Mouse (Mus musculus): Measurements from ENCODE around the gene Plcxd3.

Plcxd3 gene

DNA sequence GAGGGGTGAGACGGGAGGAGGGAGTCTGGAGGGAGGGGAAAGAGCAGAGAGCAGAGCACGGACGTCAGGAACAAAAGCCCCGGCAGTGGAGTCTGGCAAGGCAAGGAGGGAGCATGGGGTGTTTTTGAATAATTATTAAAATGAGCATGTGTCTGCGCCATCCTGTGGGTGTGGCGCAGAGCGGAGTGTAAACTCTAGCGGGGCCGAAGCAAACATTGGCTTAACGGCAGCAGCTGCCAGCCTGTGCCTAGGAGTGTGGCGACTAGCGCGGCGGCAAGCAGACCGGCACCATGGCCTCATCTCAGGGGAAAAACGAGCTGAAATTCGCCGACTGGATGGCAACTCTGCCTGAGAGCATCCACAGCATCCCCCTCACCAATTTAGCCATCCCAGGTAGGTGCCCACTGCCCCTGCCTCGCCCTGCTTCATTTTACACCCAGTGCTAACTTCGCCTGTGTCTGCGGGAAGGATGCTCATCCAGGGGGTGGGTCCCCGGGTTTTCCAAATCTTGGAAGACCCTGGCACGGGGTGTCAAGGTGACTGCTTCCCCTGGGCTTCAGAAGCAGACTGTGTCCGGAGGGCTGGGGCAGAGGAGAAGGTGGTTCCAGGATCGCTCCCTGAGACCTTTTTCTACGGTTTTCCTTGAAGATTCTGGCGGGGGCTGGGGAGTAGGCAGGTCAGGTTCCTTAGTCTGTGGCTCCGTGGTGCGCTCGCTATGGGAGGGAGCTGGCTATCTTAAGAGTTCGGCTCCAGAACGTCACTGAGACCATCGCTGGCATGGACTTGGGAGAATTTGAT is at the start of gene Plcxd3:
Gene Plcxd3 (plus strand): TSS at position 69 of the 798 bp plus-strand sequence.
- DNase-seq (ENCODE audit: low spot score): peak; percentile 81

DNA sequence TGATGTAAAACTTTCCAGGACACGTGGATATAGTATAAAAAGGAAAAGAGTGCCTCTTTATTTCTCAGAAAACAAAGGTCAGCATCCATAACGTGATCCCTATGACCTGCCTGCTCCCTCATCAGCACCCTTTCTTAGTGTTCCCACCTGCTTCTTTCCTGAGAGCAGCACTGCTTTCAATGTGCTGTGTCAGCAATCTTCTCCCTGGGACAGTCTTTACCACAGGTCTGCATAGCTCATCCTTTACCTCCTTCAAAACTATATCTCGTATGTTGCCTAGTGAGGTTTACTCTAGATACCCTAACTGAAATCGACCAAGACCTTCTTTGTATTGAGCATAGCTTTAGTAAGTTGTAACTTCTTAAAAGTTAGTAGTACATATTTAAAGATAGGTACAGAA is 43.4 kb upstream of the Plcxd3 start:
- DNase-seq (ENCODE audit: low spot score): no peak

DNA sequence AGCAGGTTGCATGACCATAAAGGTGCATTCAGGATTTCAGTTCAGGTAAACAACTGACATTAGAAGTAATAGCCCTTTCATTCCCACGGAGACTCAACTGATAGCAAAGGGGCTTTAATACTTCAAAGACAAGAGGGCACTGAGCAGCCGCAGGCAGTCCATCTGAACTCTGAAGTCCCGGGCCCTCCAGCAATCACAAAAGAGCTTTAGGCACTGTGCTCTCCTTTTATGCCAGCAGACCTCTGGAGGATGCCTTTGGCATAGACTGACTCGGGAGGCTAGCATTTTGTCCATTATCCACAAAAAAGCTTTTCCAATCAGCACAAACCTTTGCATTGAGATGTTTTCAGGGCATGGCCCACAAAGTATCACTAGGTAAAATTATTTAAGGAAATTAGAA is 33.7 kb upstream of the Plcxd3 start:
- DNase-seq (ENCODE audit: low spot score): no peak

DNA sequence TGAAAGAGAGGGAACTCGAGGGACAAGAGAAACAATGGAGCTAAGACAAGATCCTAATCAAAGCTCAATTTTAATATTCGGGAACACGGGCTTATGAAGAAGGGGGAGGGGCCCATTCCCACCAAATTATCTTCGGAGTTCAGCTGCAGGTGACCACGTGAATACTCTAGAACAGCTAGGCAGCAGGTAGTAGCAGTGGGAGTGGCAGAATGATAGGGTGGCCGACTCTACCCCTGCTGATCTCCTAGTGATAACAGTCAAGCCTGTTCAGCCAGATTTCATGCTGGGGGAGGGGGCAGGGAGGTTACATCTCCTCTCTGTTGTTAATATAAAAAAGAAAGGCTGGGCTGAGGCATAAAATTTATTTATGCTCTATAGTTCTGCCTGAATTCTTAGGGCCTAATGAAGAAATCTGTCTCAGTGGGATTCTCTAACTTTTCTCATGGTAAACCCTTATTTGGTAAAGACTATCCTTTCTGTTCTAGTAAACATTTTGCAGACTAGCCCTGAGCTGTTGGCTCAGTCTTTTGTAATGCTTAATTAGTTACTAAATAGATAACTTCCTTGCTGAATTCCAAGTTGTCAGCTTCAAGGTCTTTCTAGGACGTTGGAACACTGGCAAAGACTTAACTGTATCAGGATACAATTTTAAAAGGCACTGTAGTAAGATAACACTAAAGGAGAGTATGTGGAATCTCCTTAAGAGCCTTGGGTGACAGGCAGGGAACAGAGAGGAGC is 26.3 kb upstream of the Plcxd3 start:
- DNase-seq (ENCODE audit: low spot score): no peak

DNA sequence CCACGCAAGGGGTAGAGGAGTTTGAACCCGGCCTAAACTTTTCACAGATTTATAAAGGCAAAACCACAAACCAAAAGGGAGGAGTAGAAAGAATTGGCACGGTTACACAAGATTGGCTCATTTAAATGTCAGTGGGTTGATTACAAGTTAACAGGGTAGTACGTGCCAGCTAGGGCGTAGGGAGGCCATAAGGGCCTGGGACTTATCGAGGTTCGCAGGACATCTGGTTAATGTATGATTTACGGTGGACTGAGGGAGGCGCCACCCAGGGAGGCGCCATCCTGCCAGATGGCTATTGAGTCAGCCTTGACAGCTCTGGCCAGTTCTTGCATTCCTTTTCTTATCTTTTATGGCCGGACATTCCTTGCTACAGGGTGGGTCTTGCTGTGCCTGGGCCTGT is 18.9 kb upstream of the Plcxd3 start:
- no peak for DNase-seq (ENCODE audit: low spot score)

DNA sequence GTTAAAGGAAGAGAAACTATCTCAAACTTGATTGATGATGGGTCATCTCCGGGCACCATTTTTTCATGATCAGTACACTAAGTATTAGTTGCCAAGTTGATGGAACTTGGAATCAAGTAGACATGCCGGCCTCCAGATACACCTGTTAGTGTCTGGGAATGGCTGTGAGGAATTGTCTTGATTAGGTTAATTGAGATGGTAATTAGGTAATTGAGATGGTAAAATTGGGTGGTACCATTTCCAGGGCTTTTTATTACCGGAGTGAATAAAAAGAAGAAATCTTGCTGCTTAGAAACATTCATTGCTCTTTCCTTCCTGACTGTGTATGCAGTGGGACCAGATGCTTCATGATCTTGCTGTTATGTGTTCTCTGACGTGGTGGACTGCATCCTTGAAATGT is 17.6 kb upstream of the Plcxd3 start:
- no peak for DNase-seq (ENCODE audit: low spot score)

DNA sequence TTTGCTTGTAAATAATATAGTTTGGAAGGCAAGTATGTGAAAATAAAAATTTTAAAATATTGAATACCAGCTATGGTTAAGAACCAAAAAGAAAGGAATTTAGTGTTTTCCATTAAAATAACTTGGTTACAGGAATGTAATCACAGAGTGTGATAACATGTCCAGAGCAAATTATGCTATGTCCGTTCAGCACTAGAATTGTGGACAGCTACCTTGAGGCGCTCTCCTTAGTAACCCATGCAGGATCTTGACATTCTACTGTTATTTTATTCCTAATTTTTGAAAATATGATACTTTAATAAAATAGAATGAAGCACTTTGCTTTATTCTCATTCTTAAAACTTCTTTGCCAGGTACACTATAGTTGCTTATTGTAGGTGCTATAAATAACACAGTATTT is 7.5 kb upstream of the Plcxd3 start:
- peak; percentile 57 for DNase-seq (ENCODE audit: low spot score)

DNA sequence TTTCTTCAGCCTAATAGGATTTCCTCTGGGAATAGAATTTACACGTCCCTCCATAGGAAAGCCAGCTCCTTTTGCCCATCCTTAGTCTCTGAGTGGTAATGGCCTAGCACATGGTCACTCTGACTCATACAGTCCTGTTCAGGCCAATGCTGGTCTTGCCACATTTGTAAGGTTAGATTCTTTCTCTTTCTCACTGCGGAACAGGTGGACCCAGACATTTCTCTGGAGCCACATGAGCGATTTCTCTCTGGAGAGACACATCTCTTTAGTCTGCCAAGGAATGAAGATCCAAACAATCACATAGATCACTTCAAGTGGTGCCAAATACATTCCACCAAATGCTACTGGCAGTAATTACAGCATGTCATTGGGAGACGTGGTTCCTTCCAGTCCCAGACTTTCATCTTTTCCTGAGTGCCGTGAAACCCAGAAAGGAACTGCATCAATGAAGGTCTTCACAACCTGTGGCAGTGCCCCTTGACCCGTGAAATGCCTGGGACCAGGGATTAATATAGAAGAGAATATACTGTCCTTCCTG is 769 bp upstream of the Plcxd3 start:
- DNase-seq (ENCODE audit: low spot score): peak; percentile 2

DNA sequence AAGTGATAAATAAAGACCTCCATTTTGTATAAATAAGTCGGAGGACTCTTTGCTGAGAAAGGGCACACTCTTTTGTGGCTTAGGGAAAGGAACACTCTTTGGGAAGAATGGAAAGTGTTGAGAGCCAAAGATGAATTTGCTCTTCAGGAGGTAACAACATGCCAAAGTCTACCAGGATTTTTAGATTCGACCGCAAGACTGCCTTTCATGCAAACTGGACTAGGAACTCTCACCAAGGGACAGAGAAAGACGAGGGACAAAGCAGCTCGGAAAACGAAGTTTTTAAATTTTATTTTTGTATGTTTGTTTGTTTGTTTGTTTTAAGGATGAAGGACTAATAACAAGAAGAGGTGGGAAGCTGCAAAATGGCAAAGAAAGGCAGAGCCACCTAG is 264 bp upstream of the Plcxd3 start:
- DNase-seq (ENCODE audit: low spot score): no peak

DNA sequence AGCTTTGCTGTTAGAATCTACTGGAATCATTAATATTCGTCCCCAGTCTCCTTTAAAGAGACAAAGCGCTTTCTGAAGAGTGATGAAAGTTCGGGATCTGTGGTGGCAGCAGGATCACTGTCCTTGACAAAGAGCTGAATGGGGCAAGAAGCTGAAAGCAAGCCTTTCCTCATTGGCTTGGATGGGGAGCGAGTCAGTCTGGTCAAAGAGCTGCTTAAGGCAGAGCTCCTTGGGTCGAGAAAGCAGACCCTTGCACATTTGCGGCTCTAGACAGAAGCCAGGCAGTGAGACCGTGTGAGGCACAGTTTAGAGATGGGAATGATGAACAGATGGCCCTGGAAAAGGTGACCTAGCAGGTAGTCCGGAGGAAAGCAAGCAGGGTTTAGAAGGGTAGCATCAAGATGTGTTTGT is 935 bp downstream of the Plcxd3 start:
- DNase-seq (ENCODE audit: low spot score): peak; percentile 43

DNA sequence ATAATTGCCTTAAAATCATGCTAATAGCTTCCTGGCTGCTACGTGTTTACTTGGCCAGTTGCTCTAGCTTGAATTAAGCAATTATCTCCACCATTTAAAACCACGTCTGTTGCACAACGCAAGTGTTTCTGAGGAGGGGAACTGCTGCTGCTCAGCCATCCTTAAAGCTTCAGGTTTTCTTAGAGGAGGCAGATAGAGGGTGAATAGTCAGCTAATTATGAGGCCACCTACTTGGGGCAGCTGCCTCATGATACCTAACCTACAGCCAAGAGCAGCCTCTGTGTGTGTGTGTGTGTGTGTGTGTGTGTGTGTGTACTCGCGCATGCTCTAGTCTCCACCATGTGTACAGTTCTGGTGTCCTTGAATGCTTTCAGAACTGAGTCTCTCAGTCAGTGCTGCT is 3.5 kb downstream of the Plcxd3 start:
- DNase-seq (ENCODE audit: low spot score): no peak

DNA sequence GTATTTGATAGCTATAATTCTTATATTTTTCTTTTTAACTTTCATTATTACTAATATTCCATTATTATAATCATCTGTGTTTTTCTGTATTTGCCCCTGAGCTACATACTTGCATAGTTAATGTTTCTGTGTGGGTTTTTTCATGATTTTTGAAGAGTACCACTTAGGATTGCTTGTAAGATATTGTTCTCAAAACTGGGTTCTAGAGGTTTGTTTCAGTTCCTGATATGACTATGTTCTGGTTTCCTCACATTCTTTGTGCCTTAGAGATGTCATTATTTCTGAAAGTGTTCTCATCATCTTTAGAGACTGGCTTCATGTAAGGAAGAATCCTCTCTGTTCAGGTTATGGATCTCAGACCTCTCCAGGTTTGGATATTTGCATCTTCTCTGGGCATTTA is 12.5 kb downstream of the Plcxd3 start:
- DNase-seq (ENCODE audit: low spot score): no peak

DNA sequence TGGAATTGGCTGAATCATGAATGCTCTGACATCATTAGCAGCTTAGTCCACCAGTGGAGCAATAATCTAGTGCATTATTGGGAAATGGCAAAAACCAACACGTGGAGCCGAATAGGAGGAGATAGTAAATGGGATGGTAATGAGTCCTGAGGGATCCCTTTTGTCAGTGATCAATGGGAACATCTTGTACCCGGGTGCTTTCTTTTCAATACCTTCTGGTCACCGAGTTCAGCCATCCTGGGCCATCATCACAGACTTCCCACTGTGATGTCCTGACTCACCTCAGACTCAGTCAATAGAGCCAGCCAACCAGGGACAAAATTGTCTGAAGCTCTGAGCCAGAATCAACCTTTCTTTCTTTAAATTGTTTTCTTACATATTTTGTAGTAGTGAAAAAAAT is 24.8 kb downstream of the Plcxd3 start:
- DNase-seq (ENCODE audit: low spot score): no peak

DNA sequence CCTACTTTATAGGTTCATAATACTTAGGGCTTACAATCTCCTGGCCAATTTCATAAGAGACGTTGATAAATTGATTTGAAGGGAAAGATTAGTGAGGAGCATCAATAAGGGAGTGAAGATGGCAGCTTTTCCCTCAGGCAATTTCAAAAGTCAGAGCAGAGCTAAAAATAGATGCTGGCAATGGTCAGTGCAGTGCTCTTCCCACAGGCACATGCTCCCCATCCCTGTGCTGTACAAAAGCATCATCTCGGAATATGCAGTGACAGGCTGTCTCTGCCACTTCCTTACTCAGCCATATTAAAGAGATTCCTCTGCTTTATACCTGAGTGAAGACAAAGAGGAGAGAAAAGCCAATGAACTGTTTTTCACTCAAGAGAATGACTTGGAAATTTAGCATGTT is 36.0 kb downstream of the Plcxd3 start:
- DNase-seq (ENCODE audit: low spot score): no peak

DNA sequence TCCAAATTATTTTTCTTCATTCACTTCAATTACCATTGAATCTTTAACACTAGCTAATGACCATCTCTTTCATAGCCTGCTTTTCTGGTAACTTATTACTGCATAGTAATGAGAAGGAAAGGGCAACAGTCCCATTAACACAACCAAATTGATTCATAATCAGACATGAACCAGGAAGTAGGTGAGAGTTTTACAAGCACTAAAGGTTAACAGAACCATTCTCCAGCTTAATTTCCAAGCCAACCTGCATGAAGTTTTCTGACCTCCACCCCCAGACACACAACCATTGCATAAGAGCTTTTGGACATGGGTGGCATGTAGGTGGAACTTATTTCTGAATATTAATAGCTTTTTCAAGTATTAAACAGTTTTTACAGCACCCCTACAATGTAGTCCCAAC is 64.8 kb downstream of the Plcxd3 start:
- DNase-seq (ENCODE audit: low spot score): no peak

DNA sequence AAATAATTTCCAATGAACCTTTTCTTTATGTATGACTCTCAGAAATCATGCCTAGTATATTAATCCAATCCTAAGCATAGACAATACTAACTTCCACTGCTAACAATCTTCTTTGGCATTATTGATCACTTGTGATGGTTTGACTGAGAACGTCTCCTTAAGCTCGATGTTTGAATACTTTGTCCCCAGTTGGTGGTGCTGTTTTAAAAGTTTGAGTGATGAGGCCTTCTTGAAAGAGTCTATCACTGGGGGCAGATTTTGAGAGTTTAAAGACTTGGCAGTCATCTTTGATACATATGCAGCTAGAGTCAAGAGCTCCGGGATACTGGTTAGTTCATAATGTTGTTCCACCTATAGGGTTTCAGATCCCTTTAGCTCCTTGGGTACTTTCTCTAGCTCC is 120.9 kb downstream of the Plcxd3 start:
- DNase-seq (ENCODE audit: low spot score): no peak

DNA sequence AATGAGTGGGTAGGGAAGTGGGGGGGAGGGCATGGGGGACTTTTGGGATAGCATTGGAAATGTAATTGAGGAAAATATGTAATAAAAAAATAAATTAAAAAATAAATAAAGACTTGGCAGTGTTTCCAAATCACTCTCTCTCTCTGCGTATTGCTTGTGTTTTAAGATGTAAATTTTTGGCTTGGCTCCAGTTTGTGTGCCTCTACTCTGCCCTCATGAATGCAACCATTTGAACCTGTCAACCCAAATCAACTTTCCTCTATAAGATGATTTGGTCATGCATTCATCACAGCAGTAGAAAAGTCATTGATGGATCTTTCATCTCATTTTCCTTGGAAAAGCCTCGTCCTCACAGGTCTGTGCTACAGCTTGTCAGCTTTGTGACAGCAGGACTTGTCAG is 121.7 kb downstream of the Plcxd3 start:
- no peak for DNase-seq (ENCODE audit: low spot score)

DNA sequence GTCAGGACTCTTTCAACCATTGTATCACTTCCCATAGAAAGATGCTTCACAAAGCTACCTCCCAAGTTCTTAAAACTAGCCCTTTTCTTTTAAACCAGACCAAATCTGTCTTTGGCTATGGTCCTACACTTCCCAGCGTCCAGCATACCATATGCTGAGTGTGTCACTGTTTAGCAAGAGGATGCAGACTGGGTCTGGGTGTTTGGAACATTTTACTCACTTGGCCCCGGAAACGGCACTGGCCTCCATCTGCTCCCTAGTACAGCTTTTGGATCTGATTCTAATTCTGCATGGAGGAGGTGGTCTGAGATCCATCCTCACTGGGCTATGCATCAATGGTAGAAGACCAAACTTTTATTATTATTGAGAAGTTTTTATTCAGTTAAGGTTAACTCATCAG is 122.7 kb downstream of the Plcxd3 start:
- no peak for DNase-seq (ENCODE audit: low spot score)

DNA sequence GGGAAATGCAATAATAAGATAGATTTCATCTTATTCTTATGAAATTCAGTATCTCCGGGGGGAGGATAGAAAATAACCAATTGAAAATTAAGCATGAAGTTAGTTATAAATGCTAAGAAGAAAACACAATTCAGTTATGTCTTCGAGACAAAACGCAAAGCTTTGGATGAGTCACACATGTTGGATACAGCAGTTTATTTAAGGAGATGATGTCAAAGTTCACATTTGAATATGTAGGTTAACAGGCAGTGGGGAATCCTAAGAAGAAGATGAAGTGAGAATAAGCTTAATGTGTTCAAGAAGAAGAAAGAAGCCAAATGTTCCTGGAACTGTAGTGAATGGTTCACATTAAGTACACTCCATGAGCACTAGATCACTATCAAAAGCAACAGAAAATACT is 128.1 kb downstream of the Plcxd3 start:
- DNase-seq (ENCODE audit: low spot score): no peak

DNA sequence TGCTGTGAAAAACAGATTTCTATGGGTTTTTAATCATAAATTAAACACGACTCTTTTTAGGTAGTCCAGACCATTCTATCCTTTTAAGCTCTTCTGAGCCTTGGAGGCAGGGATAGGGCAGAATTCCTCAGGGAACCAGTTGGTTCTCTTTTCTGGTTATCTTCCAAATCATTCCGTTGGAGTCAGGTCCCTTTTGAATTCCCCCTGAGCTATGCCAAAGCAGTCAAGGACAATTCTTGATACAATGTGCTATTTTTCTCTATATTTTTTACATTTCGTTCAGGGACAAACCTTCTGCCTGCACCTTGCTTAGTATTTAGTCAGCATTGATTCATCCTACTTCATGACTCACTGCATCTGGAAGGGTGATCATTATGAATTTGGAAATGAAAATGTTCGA is 128.5 kb downstream of the Plcxd3 start:
- no peak for DNase-seq (ENCODE audit: low spot score)

DNA sequence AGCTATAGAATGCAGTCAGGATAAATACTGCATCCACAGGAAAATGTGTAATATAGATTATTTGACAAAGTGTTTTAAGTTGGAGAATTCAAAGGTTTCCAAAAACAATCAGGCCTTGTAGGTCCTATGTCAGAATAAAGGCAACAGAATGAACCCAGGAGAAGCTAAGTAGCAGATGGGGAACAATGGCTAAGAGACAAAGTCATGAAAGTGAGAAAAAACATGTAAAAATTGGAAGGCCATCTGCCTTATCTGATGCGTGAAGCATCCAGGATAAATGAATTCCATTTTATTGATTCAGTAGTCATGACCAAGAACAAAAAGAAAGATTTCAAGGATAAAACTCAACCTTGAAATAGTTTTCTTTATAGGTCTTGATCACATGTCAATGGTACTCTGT is 139.4 kb downstream of the Plcxd3 start:
- DNase-seq (ENCODE audit: low spot score): no peak

DNA sequence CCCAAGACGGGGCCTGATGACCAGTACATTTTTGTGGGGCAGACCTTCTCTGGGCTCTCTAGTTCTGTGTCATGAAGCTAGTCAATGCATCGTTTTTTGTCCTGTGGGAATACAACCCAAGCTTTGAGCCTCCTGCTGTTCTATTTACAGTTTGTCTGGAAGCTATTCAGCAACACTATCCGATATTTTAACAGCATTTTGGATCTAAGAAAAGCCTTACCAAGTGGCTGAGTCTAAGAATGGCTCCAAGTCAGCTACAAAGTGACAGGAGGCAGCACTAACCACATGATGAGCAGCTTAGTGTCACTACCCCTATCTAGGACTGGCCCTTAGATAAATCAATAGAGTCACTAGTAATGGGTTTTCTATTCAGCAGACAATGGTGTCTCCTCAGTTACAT is 149.3 kb downstream of the Plcxd3 start:
- no peak for DNase-seq (ENCODE audit: low spot score)

DNA sequence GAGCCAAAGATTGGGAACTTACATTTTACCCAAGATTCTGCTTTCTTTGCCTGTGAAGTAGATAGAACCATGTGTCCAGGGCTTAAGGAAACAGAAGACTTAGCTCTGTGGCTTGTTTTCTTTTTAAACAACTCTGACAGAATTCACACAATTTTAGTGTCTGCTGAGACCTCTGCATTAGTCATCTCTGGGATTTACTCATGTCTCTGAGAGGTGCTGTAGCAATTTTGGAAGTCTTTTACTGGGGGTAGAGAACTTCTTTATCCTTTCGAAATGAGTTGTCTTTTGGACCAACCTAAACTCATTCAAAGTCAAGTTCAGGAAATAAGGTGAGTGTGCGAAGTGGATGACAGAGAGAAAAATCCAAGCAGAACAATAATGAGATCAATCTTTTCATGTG is 158.4 kb downstream of the Plcxd3 start:
- no peak for DNase-seq (ENCODE audit: low spot score)

DNA sequence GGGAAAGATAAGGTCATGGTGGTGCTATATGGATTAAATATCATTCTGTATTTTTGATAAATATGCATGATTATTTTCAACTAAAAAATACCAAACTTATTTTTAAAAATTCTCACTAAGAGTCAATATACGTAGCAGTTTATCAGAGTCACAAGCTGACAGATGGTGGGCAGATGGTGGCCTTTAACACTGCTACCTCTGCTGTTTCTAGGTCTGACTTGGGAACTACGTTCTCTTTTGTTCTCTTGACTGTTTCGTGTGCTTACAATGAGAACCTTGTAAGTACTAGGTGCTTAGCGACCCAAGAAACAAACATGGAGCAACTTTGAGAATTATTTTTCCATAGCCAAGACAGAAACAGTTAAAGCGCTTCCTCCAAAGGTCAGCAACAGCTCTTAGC is 183.8 kb downstream of the Plcxd3 start:
- DNase-seq (ENCODE audit: low spot score): peak; percentile 14

Measured in embryo, embryonic 10.5 days (tissue).